Mouse (Mus musculus): ENCODE data around the gene Slc6a9. TPM values are rescaled to one million over a fixed set of nuclear protein-coding genes. Genes with fewer than 3 reads are reported as not detected.

The Slc6a9 gene
- polyA plus RNA-seq, 1 experiment from 2014 or later: 5.5 TPM

DNA sequence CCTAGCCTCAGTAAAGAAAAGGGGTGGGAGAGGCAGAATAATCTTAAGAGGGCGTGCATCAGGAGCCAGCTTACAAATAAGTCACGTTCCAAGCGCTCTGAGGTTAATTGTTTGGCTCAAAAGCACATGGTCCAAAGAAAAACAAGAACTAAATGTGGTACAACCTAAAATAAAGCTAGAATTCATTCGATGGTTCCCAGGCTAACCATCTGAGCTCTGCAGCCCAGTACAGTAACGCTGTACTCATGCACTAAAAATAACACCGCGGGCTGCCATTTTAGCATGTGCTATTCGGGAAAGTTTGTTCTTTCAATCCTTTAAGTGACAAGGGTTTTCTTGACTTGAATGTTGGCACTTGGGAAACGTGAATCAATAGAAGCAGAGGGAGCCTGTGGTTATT lies 26.3 kb downstream of the Slc6a9 start:
- Histone ChIP-seq H3K4me2 (ENCODE audit: low read depth, low read length) (no peak overlapping the region), H3K36me3 (ENCODE audit: control insufficient read depth, insufficient read depth, low read length) (peaks cover 14% of the 10 kb centered on the region; the same call in 1 of the 2 replicates), H3K4me3 (ENCODE audit: low read depth, low read length) (no peak overlapping the region), H3K9ac (ENCODE audit: low read depth, low read length) (no peak overlapping the region), H3K4me1 (ENCODE audit: control insufficient read depth, insufficient read depth, low read length) (no peaks in the 10 kb centered on the region), H3K27ac (replicated peaks; ENCODE audit: low read depth, low read length) (no peak overlapping the region), H3K9me3 (ENCODE audit: control insufficient read depth, low read length) (no peaks in the 10 kb centered on the region), H3K27me3 (replicated peaks; ENCODE audit: control insufficient read depth, insufficient read depth, low read length) (no peaks in the 10 kb centered on the region)
- DNase-seq (ENCODE audit: low spot score): no peak
- no peak for ATAC-seq (ENCODE audit: low read depth)
- 75% methylated on average over 9 of the region's 9 CpGs for WGBS

DNA sequence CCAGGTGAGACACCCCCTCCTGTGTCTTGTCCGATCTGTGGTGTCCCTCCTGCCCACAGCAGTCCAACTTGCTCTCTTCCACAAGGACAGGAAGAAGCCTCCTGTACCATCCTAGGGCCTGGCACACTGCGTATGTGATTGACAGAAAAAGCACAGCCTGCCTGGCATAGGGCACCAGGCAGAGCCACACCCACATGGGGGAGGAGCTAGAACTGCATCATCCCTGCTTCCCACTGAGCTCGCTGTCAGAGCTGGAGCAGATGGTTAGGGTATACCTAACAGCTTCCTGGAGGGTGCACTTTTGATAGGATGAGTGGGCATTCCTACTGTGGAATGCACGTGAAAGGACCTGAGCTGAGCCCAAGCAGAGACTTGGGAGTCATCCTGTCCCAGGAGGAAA lies 28.5 kb downstream of the Slc6a9 start:
- no peaks in the 10 kb centered on the region for H3K9me3 ChIP-seq (ENCODE audit: control insufficient read depth, low read length)
- H3K4me1 ChIP-seq (ENCODE audit: control insufficient read depth, insufficient read depth, low read length): peaks cover 9% of the 10 kb centered on the region
- H3K27ac ChIP-seq (replicated peaks; ENCODE audit: low read depth, low read length): no peak overlapping the region
- H3K4me2 ChIP-seq (ENCODE audit: low read depth, low read length): no peak overlapping the region
- DNase-seq (ENCODE audit: low spot score): peak; percentile 43
- H3K4me3 ChIP-seq (ENCODE audit: low read depth, low read length): no peak overlapping the region
- ATAC-seq (ENCODE audit: low read depth): no peak
- no peak overlapping the region for H3K9ac ChIP-seq (ENCODE audit: low read depth, low read length)
- 43% methylated on average over 4 of the region's 4 CpGs for WGBS
- H3K36me3 ChIP-seq (ENCODE audit: control insufficient read depth, insufficient read depth, low read length): 0 out of 2 replicates have a peak, but pooled peaks cover under 1% of the 10 kb centered on the region
- H3K27me3 ChIP-seq (replicated peaks; ENCODE audit: control insufficient read depth, insufficient read depth, low read length): 0 out of 2 replicates have a peak, but pooled peaks cover 4% of the 10 kb centered on the region

DNA sequence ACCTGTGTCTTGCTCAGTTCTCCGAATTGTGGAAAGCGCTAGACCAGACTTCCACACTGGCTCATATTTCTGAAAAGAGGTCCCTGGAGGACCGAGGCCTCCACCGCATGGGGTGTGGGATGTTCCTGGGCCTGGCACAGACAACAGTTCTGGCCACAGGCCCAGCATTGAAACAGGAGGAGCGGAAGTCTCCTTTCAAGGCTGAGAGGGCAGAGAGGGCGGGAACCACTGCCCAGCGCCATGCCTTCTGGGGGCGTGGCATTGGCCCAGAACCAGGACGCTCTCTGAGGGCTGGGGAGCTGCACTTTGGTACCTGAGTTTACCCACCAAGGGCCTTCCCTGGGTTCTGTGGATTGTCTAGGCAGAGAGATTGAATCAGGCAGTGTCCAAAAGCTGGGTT lies 31.8 kb downstream of the Slc6a9 start:
- Histone ChIP-seq H3K9ac (ENCODE audit: low read depth, low read length) (no peak overlapping the region), H3K4me2 (ENCODE audit: low read depth, low read length) (peak overlapping the region; percentile 15; the same call in 1 of the 2 replicates)
- WGBS: 36% methylated on average over 7 of the region's 9 CpGs

DNA sequence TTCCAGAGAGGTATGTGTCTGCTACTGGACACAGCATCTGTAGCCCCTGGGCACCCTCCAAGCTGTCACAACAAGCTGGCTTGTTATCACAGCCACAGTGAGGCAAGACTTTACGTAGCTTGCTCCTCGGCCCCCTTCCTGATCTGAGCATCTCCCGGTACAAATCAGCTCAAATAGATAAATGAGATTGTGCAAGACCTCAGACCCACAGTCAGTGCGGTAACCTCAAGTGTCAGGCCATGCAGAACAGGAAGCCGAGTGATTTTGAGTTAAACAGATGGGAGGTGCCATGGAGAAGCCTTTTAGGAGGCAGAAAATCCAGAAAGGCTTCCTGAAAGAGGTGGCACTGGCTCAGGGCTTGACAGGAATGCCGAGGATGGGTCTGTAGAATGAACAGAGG lies 32.7 kb downstream of the Slc6a9 start:
- no peaks in the 10 kb centered on the region for H3K36me3 ChIP-seq (ENCODE audit: control insufficient read depth, insufficient read depth, low read length)
- ATAC-seq (ENCODE audit: low read depth) (no peak), DNase-seq (ENCODE audit: low spot score) (no peak)
- H3K4me3 ChIP-seq (ENCODE audit: low read depth, low read length): no peak overlapping the region
- peaks cover 12% of the 10 kb centered on the region for H3K4me1 ChIP-seq (ENCODE audit: control insufficient read depth, insufficient read depth, low read length)
- no peak overlapping the region for H3K9ac ChIP-seq (ENCODE audit: low read depth, low read length)
- no peak overlapping the region for H3K27ac ChIP-seq (replicated peaks; ENCODE audit: low read depth, low read length)
- no peak overlapping the region for H3K4me2 ChIP-seq (ENCODE audit: low read depth, low read length)
- WGBS: 63% methylated on average over 6 of the region's 6 CpGs
- H3K27me3 ChIP-seq (replicated peaks; ENCODE audit: control insufficient read depth, insufficient read depth, low read length): 0 out of 2 replicates have a peak, but pooled peaks cover 4% of the 10 kb centered on the region
- H3K9me3 ChIP-seq (ENCODE audit: control insufficient read depth, low read length): no peaks in the 10 kb centered on the region

More for the DNA sequence above, 31.8 kb downstream of the Slc6a9 start:
- Histone ChIP-seq H3K9me3 (ENCODE audit: control insufficient read depth, low read length) (no peaks in the 10 kb centered on the region), H3K4me1 (ENCODE audit: control insufficient read depth, insufficient read depth, low read length) (peaks cover 12% of the 10 kb centered on the region), H3K36me3 (ENCODE audit: control insufficient read depth, insufficient read depth, low read length) (no peaks in the 10 kb centered on the region), H3K4me3 (ENCODE audit: low read depth, low read length) (no peak overlapping the region), H3K27ac (replicated peaks; ENCODE audit: low read depth, low read length) (0 out of 2 replicates have a peak overlapping the region, but pooled peaks have one; percentile 15), H3K27me3 (replicated peaks; ENCODE audit: control insufficient read depth, insufficient read depth, low read length) (0 out of 2 replicates have a peak, but pooled peaks cover 4% of the 10 kb centered on the region)
- DNase-seq (ENCODE audit: low spot score) (peak; percentile 82), ATAC-seq (ENCODE audit: low read depth) (peak; percentile 62)

DNA sequence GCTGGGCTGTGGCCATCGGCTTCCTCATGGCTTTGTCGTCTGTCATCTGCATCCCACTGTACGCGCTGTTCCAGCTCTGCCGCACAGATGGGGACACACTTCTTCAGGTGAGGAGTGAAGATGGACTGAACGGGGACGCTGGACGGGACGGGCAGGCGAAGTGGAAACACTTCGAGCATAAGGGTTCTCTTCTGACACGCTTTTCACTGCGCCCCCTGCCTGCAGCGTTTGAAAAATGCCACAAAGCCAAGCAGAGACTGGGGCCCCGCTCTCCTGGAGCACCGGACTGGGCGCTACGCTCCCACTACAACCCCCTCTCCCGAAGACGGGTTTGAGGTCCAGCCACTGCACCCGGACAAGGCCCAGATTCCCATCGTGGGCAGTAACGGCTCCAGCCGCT lies 33.5 kb downstream of the Slc6a9 start:
- 12% methylated on average over 20 of the region's 24 CpGs for WGBS
- no peak overlapping the region for H3K4me3 ChIP-seq (ENCODE audit: low read depth, low read length)
- DNase-seq (ENCODE audit: low spot score) (peak; percentile 47), ATAC-seq (ENCODE audit: low read depth) (no peak)
- 0 out of 2 replicates have a peak, but pooled peaks cover 4% of the 10 kb centered on the region for H3K27me3 ChIP-seq (replicated peaks; ENCODE audit: control insufficient read depth, insufficient read depth, low read length)
- 0 out of 2 replicates have a peak overlapping the region, but pooled peaks have one; percentile 33 for H3K4me2 ChIP-seq (ENCODE audit: low read depth, low read length)
- peaks cover 19% of the 10 kb centered on the region for H3K4me1 ChIP-seq (ENCODE audit: control insufficient read depth, insufficient read depth, low read length)
- no peaks in the 10 kb centered on the region for H3K9me3 ChIP-seq (ENCODE audit: control insufficient read depth, low read length)
- H3K27ac ChIP-seq (replicated peaks; ENCODE audit: low read depth, low read length): no peak overlapping the region
- H3K9ac ChIP-seq (ENCODE audit: low read depth, low read length): 0 out of 2 replicates have a peak overlapping the region, but pooled peaks have one; percentile 19
- 0 out of 2 replicates have a peak, but pooled peaks cover under 1% of the 10 kb centered on the region for H3K36me3 ChIP-seq (ENCODE audit: control insufficient read depth, insufficient read depth, low read length)

DNA sequence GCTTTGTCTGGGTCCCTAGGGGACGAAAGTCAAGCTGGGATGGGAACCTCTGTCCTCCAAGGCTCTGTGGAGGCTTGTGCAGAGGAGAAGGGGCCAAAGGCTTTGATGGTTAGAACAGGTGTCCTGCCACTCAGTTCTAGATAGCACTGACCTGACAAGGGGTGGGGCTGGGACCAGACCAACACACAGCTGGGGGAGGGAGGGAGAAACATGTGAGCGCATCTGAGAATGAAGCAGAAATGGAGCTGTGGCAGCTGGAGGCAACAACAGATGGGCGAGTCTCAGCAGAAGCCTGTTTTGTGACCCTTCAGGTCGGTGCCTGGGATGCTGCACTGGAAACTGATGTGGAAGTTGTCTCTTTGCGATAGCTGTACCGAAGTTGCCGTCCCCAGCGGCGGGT lies 35.0 kb downstream of the Slc6a9 start:
- Histone ChIP-seq H3K4me2 (ENCODE audit: low read depth, low read length) (no peak overlapping the region), H3K9ac (ENCODE audit: low read depth, low read length) (no peak overlapping the region), H3K4me3 (ENCODE audit: low read depth, low read length) (no peak overlapping the region), H3K27ac (replicated peaks; ENCODE audit: low read depth, low read length) (no peak overlapping the region), H3K27me3 (replicated peaks; ENCODE audit: control insufficient read depth, insufficient read depth, low read length) (0 out of 2 replicates have a peak, but pooled peaks cover 4% of the 10 kb centered on the region), H3K4me1 (ENCODE audit: control insufficient read depth, insufficient read depth, low read length) (peaks cover 20% of the 10 kb centered on the region), H3K9me3 (ENCODE audit: control insufficient read depth, low read length) (no peaks in the 10 kb centered on the region), H3K36me3 (ENCODE audit: control insufficient read depth, insufficient read depth, low read length) (peaks cover 15% of the 10 kb centered on the region)
- ATAC-seq (ENCODE audit: low read depth) (peak; percentile 10), DNase-seq (ENCODE audit: low spot score) (peak; percentile 39)
- 57% methylated on average over 9 of the region's 9 CpGs for WGBS

DNA sequence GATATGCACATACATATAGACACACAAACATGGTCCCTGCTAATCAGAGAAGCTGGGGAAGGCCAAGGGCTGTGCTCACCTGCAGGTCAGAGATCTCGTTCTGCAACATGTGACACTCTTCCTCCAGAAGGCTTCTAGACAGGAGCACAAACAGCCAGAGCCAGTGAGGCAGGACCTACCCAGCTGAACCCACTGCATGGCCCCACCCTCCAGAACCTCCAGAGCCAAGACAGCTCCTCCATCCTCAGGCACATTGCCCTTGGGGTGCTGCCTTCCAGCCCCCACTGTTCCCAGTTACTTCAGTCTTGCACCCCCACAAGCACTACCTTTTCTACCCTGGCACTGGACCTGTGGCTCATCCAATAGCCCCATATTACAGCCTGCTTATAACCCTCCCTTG lies 36.1 kb downstream of the Slc6a9 start:
- Histone ChIP-seq H3K4me2 (ENCODE audit: low read depth, low read length) (no peak overlapping the region), H3K9me3 (ENCODE audit: control insufficient read depth, low read length) (no peaks in the 10 kb centered on the region), H3K36me3 (ENCODE audit: control insufficient read depth, insufficient read depth, low read length) (peaks cover 26% of the 10 kb centered on the region), H3K27ac (replicated peaks; ENCODE audit: low read depth, low read length) (no peak overlapping the region), H3K9ac (ENCODE audit: low read depth, low read length) (no peak overlapping the region), H3K27me3 (replicated peaks; ENCODE audit: control insufficient read depth, insufficient read depth, low read length) (0 out of 2 replicates have a peak, but pooled peaks cover 4% of the 10 kb centered on the region), H3K4me1 (ENCODE audit: control insufficient read depth, insufficient read depth, low read length) (peaks cover 20% of the 10 kb centered on the region), H3K4me3 (ENCODE audit: low read depth, low read length) (no peak overlapping the region)
- ATAC-seq (ENCODE audit: low read depth): no peak
- 50% methylated on average over 1 of the region's 1 CpGs for WGBS
- no peak for DNase-seq (ENCODE audit: low spot score)

DNA sequence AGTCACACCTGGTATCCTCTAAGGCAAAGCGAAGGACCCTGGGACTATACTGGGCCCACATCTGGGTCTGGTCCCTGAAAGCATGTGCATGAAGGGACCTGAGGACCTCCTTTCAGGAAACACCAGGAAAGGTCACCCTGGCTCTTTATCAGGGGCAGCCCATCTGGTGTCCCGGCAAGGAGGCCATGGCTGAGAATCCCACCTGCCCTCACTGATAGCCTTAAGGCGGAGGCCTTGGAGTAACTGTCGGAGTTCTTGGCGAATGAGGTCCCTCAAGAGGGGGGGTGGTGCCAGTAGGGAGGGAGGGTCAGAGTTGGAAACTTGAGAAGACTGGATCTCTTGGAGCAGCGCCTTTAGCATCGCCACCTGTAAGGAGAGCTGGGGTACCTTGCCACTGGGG lies 37.5 kb downstream of the Slc6a9 start:
- DNase-seq (ENCODE audit: low spot score) (no peak), ATAC-seq (ENCODE audit: low read depth) (peak; percentile 24; the same call in 1 of the 2 replicates)
- WGBS: 52% methylated on average over 7 of the region's 7 CpGs
- H3K4me1 ChIP-seq (ENCODE audit: control insufficient read depth, insufficient read depth, low read length): peaks cover 14% of the 10 kb centered on the region; the same call in 1 of the 2 replicates
- no peak overlapping the region for H3K4me2 ChIP-seq (ENCODE audit: low read depth, low read length)
- H3K36me3 ChIP-seq (ENCODE audit: control insufficient read depth, insufficient read depth, low read length): peaks cover 39% of the 10 kb centered on the region
- H3K4me3 ChIP-seq (ENCODE audit: low read depth, low read length): no peak overlapping the region
- H3K27me3 ChIP-seq (replicated peaks; ENCODE audit: control insufficient read depth, insufficient read depth, low read length): 0 out of 2 replicates have a peak, but pooled peaks cover 4% of the 10 kb centered on the region
- H3K9me3 ChIP-seq (ENCODE audit: control insufficient read depth, low read length): no peaks in the 10 kb centered on the region
- no peak overlapping the region for H3K27ac ChIP-seq (replicated peaks; ENCODE audit: low read depth, low read length)
- H3K9ac ChIP-seq (ENCODE audit: low read depth, low read length): no peak overlapping the region

DNA sequence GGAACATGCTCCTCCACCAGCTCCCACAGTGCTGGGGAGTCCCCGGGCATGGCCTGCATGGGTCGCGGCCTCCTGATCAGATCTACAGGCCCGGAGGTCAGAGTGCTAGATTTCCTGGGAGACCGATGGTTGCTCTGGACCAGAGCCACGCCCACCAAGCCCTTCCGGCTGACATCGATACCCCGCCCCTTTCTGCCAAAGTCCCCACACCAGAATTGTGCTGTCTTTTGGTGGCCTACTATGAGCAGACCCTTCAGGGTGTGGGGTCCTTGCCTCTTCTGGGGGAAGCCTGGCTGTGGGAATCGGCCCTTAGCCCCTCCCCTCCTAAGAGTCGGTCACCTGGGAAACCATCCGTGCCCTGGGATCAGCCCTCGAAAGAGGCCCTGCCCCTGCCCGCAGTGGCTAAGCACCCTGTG lies 38.2 kb downstream of the Slc6a9 start, which contains the start of gene Ccdc24:
Ccdc24 (minus strand) TSS at position 87 of the 416 bp plus-strand sequence.
- H3K4me1 ChIP-seq (ENCODE audit: control insufficient read depth, insufficient read depth, low read length): peaks cover 14% of the 10 kb centered on the region; the same call in 1 of the 2 replicates
- no peak within 1 kb of the TSS for H3K27ac ChIP-seq (replicated peaks; ENCODE audit: low read depth, low read length)
- peak within 1 kb of the TSS; percentile 38 for H3K4me2 ChIP-seq (ENCODE audit: low read depth, low read length)
- peak within 1 kb of the TSS; percentile 49 for H3K9ac ChIP-seq (ENCODE audit: low read depth, low read length)
- 0 out of 2 replicates have a peak within 1 kb of the TSS, but pooled peaks have one; percentile 11 for H3K4me3 ChIP-seq (ENCODE audit: low read depth, low read length)
- DNase-seq (ENCODE audit: low spot score) (no peak), ATAC-seq (ENCODE audit: low read depth) (peak; percentile 2; the same call in 1 of the 2 replicates)
- H3K27me3 ChIP-seq (replicated peaks; ENCODE audit: control insufficient read depth, insufficient read depth, low read length): 0 out of 2 replicates have a peak, but pooled peaks cover 2% of the 10 kb centered on the region
- WGBS: 8% methylated on average over 12 of the region's 14 CpGs
- H3K9me3 ChIP-seq (ENCODE audit: control insufficient read depth, low read length): no peaks in the 10 kb centered on the region
- peaks cover 46% of the 10 kb centered on the region for H3K36me3 ChIP-seq (ENCODE audit: control insufficient read depth, insufficient read depth, low read length)

Data from embryonic facial prominence, embryonic 14.5 days (tissue).